Mouse (Mus musculus): ENCODE results near the gene Adamtsl4.

- TF ChIP-seq CTCF (IDR thresholded peaks at IDR 0.05; ENCODE audit: control insufficient read depth, insufficient read depth, insufficient read length) (no peak), MYOD1 (IDR thresholded peaks at IDR 0.05; ENCODE audit: control insufficient read depth, insufficient read length, low read depth) (no peak), CEBPB (IDR thresholded peaks at IDR 0.05; ENCODE audit: low read depth) (no peak), MAX (IDR thresholded peaks at IDR 0.05) (no peak), USF1 (IDR thresholded peaks at IDR 0.05; ENCODE audit: low read depth) (no peak), FOSL1 (IDR thresholded peaks at IDR 0.05; ENCODE audit: insufficient read depth, low read length, poor library complexity, severe bottlenecking) (no peak)
Measured at GRCm38 (mm10) chr3:95627763-95628162, 60.0 kb downstream of the Adamtsl4 start.

Data from C2C12 (cell line).